Mouse (Mus musculus) heart, adult 8-10 months (tissue): ENCODE measurements around the gene Psme2b. TPM values are rescaled to one million over a fixed set of nuclear protein-coding genes. Genes with fewer than 3 reads are reported as not detected.
"Not testable (repeated sequence)": the region's sequence is repeated elsewhere in the genome, so short reads cannot be mapped to it uniquely, and the experiment has no call there.

ENCODE experiments used
- DNase-seq: peaks from one replicate; pipeline ENCODE4 v3.0.0; 2022; ENCODE audit warnings: low spot score
- total RNA-seq, 4 experiments: library from RNA; stranded (reverse); gene quantifications; 2 replicates each; pipeline ENCODE4 v1.2.4; 2022

Gene Psme2b
- total RNA-seq, 4 experiments from 2014 or later: 1.7 to 2.9 (median 2.7) TPM

GRCm38 (mm10) chr11:48901567-48901930 is 44.4 kb downstream of the Psme2b start:
- DNase-seq: not testable (repeated sequence)

DNA sequence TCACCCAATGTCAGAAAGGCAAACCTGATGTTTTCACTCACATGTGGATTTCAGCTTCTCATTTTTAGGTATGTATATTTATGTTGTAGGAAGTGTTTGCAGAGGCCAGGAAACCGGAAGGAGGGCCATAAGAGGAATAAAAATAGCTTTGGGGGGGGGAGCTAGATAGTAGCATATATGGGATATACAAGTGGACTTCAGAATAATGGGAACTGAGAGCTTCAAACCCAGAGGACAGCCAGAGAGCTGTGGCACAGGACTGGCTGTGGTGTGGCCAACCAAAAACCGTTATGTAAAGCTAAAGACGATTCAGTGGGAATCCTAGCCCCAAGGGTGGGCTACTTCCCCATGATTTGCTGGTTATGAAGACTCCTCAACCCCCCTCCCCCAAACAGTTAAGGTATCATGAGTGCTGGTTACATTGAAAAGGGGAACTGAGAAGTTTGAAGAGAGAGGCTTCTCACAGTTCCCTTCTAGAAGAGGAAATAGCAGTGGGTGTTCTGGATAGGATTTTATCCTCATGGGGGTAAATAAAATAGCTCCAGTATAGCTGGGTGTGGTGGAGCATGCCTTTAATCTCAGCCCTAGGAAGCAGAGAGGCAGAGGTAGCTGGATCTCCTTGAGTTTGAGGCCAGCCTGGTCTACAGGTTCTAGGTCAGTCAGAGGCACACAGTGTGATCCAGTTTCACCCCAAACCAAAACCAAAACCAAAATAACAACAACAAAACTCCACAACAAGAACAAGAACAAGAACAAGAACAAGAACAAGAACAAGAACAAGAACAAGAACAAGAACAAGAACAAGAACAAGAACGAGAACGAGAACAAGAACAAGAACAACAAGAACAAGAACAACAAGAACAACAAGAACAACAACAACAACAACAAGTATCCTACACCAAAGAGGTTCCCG is 45.1 kb downstream of the Psme2b start:
- peak; percentile 9 for DNase-seq

DNA sequence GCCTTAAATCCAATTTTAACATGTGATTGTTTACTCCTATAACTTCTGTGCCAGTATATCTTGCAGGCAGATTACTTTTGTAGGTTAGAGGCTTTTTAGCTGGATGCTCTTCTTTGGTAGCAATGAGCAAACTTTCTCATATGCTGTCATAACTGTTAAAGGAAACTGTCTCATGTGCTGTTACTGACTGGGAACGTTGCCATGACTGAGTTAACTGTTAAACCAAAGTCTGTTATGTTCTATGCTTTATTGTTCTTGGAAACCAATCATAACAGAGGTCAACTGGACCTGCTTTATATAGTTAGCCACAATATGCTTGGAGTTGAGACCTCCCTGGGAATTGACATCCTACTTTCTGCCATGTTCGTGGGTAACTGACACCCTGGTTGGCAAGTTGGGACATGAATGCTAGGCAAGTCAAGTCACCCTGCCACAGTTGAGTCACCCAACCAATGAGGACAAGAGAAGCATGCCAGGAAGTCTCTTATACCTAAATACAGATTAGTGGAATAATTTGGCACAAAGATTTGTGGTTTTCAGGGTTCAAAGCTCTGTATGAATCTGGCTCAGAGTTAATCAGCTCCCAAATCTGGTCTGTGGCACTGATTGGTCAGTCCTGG is 47.1 kb downstream of the Psme2b start:
- no peak for DNase-seq

Other genes with a start within 250 kb of the Psme2b start
- 100 to 1,000 TPM; 385 to 495 (median 425) TPM for gene Rack1, start 145.9 kb downstream of the Psme2b start, total RNA-seq
- gene Trim41, start 128.8 kb downstream of the Psme2b start, total RNA-seq: 10 to 100 TPM; 22.2 to 28.9 (median 23.8) TPM
- 10 to 100 TPM; 15.6 to 31.7 (median 17.5) TPM for gene Trim7, start 120.0 kb downstream of the Psme2b start, total RNA-seq
- gene Gm12184, start 119.5 kb downstream of the Psme2b start, total RNA-seq: 1 to 10 TPM; 1.6 to 5.4 (median 3.7) TPM
- gene Irgm1, start 74.5 kb downstream of the Psme2b start, total RNA-seq: 10 to 100 TPM; 11.7 to 13.3 (median 12.1) TPM
- 1 to 10 TPM in 2 of 4 experiments, under 1 TPM in 2; 0.47 to 1.2 (median 0.90) TPM for gene Gm5431, start 44.0 kb downstream of the Psme2b start, total RNA-seq
- under 1 TPM in 3 of 4 experiments, not detected in 1; 0.09 to 0.14 (median 0.09) TPM for gene Olfr56, start 32.7 kb upstream of the Psme2b start, total RNA-seq
- 1 to 10 TPM; 4.0 to 5.6 (median 4.4) TPM for gene 9930111J21Rik1, start 33.2 kb upstream of the Psme2b start, total RNA-seq
- 1 to 10 TPM in 3 of 4 experiments, under 1 TPM in 1; 0.79 to 1.2 (median 1.1) TPM for gene Gm12185, start 46.0 kb upstream of the Psme2b start, total RNA-seq
- 1 to 10 TPM; 1.6 to 3.4 (median 2.6) TPM for gene Tgtp1, start 48.0 kb upstream of the Psme2b start, total RNA-seq
- 1 to 10 TPM; 4.7 to 6.0 (median 5.6) TPM for gene 9930111J21Rik2, start 105.1 kb upstream of the Psme2b start, total RNA-seq
- gene Tgtp2, start 118.0 kb upstream of the Psme2b start, total RNA-seq: 1 to 10 TPM; 2.1 to 3.9 (median 3.1) TPM
- 1 to 10 TPM; 2.2 to 3.0 (median 2.7) TPM for gene Ifi47, start 130.4 kb upstream of the Psme2b start, total RNA-seq
- gene Olfr1396, start 168.7 kb upstream of the Psme2b start, total RNA-seq: 1 to 10 TPM in 3 of 4 experiments, under 1 TPM in 1; 0.72 to 1.3 (median 1.1) TPM
- not detected for gene Olfr1395, start 196.1 kb upstream of the Psme2b start, total RNA-seq
- gene Olfr1394, start 208.2 kb upstream of the Psme2b start, total RNA-seq: not detected
- gene Btnl9, start 241.0 kb upstream of the Psme2b start, total RNA-seq: 10 to 100 TPM; 22.6 to 28.5 (median 23.8) TPM